Mouse (Mus musculus) megakaryocyte, embryonic 14.5 days (primary cell): ENCODE data around the gene Mettl8.

ENCODE experiments used
- FLI1 ChIP-seq: IDR thresholded peaks from 2 replicates; pipeline ENCODE4 v1.6.1; 2012; ENCODE audit warnings: low read length, inconsistent platforms, mixed read lengths
- GATA1 ChIP-seq: IDR thresholded peaks from 3 replicates; pipeline ENCODE4 v1.6.1; 2012; ENCODE audit warnings: mixed read lengths, low read length, inconsistent platforms, borderline replicate concordance

GRCm38 (mm10) chr2:70996438-70996837, 58.9 kb downstream of the Mettl8 start:
- no peak for TF ChIP-seq GATA1
- TF ChIP-seq FLI1, result no peak
